Mouse (Mus musculus): ENCODE results near the gene Fam189b.

DNA sequence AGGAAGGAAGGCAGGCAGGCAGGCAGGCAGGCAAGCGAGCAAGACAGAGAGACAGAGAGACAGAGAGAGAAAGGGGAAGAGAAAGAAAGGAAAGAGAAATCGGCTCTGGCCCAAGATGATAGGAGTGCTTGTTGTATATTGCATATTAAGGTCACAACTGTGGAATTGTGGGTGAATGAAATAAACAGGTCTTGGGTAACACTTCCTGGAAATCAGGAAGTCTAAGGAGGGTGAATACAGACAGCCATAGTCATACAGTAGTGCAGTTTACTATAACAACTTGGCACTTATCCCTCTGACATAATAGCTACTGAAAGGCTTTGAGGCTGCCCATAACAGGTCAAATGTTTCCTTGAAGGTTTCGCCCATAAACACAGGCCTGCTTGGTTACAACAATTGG lies 16.9 kb downstream of the Fam189b start:
- TF ChIP-seq CTCF (conservative IDR thresholded peaks at IDR 0.05 in 1 of 2, IDR thresholded peaks at IDR 0.05 in 1 of 2; ENCODE audit: low read depth in 2 of 2, low read length in 2 of 2) (no peak), MEF2A (IDR thresholded peaks at IDR 0.05; ENCODE audit: borderline replicate concordance, low read depth, low read length) (no peak), POLR2A (IDR thresholded peaks at IDR 0.05; ENCODE audit: low read depth, low read length) (no peak), ZMIZ1 (IDR thresholded peaks at IDR 0.05; ENCODE audit: low read depth, low read length) (no peak), EP300 (IDR thresholded peaks at IDR 0.05; ENCODE audit: low read length) (no peak), RAD21 (IDR thresholded peaks at IDR 0.05; ENCODE audit: low read depth, low read length) (no peak), HCFC1 (IDR thresholded peaks at IDR 0.05; ENCODE audit: low read depth, low read length) (no peak)
